Mouse (Mus musculus): ENCODE measurements around the gene Ccz1. TPM values are rescaled to one million over a fixed set of nuclear protein-coding genes. Genes with fewer than 3 reads are reported as not detected.

The Ccz1 gene
- polyA plus RNA-seq (2012; rRNA removed): 8.3 and 13.4 TPM in 2 replicates

DNA sequence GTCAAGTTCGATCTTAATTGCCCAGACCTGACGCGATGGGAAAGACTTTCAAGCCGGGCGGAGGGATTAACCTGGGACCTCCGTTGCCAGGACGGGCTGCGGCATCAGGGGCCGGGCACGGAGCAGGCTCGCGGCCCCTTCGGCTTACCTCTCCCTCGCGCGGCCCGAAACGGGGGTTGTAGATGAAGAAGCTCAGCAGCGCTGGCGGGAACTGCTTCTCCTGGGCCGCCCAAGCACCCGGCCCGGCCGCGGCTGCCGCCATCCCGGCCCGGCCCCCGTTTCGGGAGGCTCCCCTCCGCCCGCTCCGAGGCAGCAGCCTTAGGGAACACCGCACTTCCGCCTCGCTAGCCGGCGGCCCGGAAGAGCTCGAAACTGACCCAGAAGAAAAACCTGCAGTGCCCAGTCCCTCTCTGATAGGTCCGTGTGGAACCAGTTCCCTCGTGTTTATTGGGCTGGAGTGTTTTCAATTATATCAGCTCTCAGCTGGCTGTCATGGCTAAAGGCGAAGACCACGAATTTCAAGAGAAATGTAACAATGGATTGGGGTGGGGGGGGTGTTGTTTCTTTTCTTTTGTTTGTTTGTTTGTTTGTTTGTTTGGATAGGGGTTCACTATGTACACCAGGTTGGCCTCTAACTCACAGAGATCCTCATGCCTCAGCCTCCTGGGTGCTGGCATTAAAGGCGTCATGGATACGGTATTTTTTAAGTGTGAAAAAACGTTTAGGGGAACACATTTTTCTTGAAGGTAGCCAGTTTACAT is at the start of gene Ccz1:
Gene Ccz1, minus strand, starts transcription at position 327 of the 761 bp plus-strand sequence.
- peak; percentile 77 for DNase-seq
- Histone ChIP-seq H3K4me3 (replicated peaks; ENCODE audit: extremely low read depth, low read depth, low read length) (peak within 1 kb of the TSS; percentile 96), H3K4me1 (ENCODE audit: control insufficient read depth, insufficient read depth, low read length) (no peaks in the 10 kb centered on the region; the same call in 1 of the 2 replicates)
- 4% methylated on average over 47 of the region's 47 CpGs for WGBS
- TF ChIP-seq CTCF (IDR thresholded peaks at IDR 0.05; ENCODE audit: insufficient read depth, low read length) (no peak), POLR2A (IDR thresholded peaks at IDR 0.05; ENCODE audit: borderline replicate concordance, extremely low read depth, low read depth, low read length) (peak; percentile 62; the same call in 1 of the 2 replicates)

GRCm38 (mm10) chr5:144064093-144064492 is 49.4 kb upstream of the Ccz1 start:
- Histone ChIP-seq H3K4me3 (replicated peaks; ENCODE audit: extremely low read depth, low read depth, low read length) (no peak overlapping the region), H3K4me1 (ENCODE audit: control insufficient read depth, insufficient read depth, low read length) (peaks cover 4% of the 10 kb centered on the region; the same call in 1 of the 2 replicates)
- TF ChIP-seq CTCF (IDR thresholded peaks at IDR 0.05; ENCODE audit: insufficient read depth, low read length) (no peak), POLR2A (IDR thresholded peaks at IDR 0.05; ENCODE audit: borderline replicate concordance, extremely low read depth, low read depth, low read length) (no peak)
- WGBS: 73% methylated on average over 5 of the region's 5 CpGs
- no peak for DNase-seq

DNA sequence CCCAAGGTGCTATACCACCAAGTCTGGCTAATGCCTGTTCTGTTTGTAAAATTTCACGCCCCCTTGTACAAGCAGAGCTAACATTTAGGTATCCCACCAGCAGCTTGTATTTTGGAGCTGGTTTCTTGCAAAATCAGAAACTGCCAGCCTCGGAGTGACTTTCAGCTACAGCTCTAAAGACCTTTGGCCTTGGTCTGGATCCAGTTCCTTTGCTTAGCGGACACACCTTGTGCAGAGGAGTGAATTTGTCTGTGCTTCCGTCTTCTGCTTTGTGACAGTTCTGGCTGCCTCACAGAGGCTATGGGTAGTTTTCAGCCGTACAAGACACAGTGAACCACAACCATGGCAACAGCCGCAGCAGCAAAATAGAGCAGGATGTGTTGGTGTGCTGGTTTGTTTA is 39.7 kb upstream of the Ccz1 start:
- 80% methylated on average over 6 of the region's 6 CpGs for WGBS
- H3K4me3 ChIP-seq (replicated peaks; ENCODE audit: extremely low read depth, low read depth, low read length): no peak overlapping the region
- no peak for DNase-seq
- no peak for TF ChIP-seq POLR2A (IDR thresholded peaks at IDR 0.05; ENCODE audit: borderline replicate concordance, extremely low read depth, low read depth, low read length)
- no peak for TF ChIP-seq CTCF (IDR thresholded peaks at IDR 0.05; ENCODE audit: insufficient read depth, low read length)
- no peaks in the 10 kb centered on the region for H3K4me1 ChIP-seq (ENCODE audit: control insufficient read depth, insufficient read depth, low read length)

DNA sequence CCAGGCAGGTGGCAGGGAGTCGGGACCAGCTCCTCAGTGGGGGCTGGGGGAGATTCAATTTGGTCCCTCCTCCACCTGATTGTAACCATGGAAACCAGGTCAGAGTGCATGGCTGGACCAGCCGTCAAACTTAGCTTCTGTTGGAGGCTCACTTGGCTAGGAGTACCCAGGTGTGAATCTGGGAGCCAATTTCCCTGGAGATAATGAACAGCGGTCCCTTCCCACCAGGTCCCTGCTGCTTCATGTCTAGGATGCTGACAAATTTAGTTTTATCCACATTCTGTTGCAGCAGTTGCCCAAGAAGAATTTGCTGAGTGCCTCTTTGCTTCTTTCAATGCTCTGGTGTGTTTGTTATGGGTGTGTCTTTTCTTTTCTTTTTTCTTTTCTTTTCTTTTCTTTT is 38.8 kb upstream of the Ccz1 start:
- Histone ChIP-seq H3K4me3 (replicated peaks; ENCODE audit: extremely low read depth, low read depth, low read length) (no peak overlapping the region), H3K4me1 (ENCODE audit: control insufficient read depth, insufficient read depth, low read length) (no peaks in the 10 kb centered on the region)
- 38% methylated on average over 3 of the region's 3 CpGs for WGBS
- no peak for DNase-seq
- TF ChIP-seq POLR2A (IDR thresholded peaks at IDR 0.05; ENCODE audit: borderline replicate concordance, extremely low read depth, low read depth, low read length): no peak
- no peak for TF ChIP-seq CTCF (IDR thresholded peaks at IDR 0.05; ENCODE audit: insufficient read depth, low read length)

DNA sequence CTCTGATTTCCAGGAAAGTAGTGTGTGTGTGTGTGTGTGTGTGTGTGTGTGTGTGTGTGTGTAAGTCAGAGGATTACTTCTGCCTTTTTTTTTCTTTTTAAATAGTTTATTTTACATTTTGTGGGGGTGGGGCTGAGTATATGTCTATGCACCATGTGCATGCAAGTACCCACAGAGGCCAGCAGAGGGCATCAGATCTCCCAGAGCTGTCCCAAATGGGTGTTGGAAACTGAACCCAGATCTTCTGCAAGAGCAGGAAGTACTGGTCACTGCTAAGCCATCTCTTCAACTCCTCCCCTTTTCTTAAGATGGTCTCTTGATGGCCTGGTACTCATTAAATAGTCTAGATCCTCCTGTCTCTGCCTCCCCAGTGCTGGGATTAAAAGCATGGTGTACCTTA is 36.6 kb upstream of the Ccz1 start:
- no peak overlapping the region for H3K4me3 ChIP-seq (replicated peaks; ENCODE audit: extremely low read depth, low read depth, low read length)
- H3K4me1 ChIP-seq (ENCODE audit: control insufficient read depth, insufficient read depth, low read length): no peaks in the 10 kb centered on the region
- DNase-seq: no peak
- TF ChIP-seq CTCF (IDR thresholded peaks at IDR 0.05; ENCODE audit: insufficient read depth, low read length) (peak; percentile 45; the same call in 1 of the 2 replicates), POLR2A (IDR thresholded peaks at IDR 0.05; ENCODE audit: borderline replicate concordance, extremely low read depth, low read depth, low read length) (no peak)

DNA sequence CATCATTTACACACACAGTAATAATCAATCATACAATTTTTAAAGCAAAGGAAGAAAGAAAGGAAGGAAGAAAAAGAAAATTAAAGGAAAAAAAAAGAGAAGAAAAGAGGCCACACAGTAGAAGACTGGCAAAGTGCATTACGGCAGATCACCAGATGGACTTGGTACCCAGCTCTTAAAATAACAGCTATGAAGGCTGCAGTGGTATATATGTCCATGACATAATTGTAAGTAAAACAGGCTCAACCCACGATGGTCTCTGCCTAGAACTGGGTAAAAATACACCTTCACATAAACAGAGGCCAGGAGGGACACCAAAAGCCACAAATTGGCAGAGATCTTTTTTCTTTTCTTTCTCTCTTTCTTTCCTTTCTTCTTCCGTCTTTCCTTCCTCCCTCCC is 35.2 kb upstream of the Ccz1 start:
- no peaks in the 10 kb centered on the region for H3K4me1 ChIP-seq (ENCODE audit: control insufficient read depth, insufficient read depth, low read length)
- DNase-seq: no peak
- WGBS: 63% methylated on average over 3 of the region's 3 CpGs
- no peak overlapping the region for H3K4me3 ChIP-seq (replicated peaks; ENCODE audit: extremely low read depth, low read depth, low read length)
- TF ChIP-seq POLR2A (IDR thresholded peaks at IDR 0.05; ENCODE audit: borderline replicate concordance, extremely low read depth, low read depth, low read length): no peak
- TF ChIP-seq CTCF (IDR thresholded peaks at IDR 0.05; ENCODE audit: insufficient read depth, low read length): no peak

GRCm38 (mm10) chr5:144047324-144047723 is 32.6 kb upstream of the Ccz1 start:
- no peak for DNase-seq
- 62% methylated on average over 13 of the region's 13 CpGs for WGBS
- no peak overlapping the region for H3K4me3 ChIP-seq (replicated peaks; ENCODE audit: extremely low read depth, low read depth, low read length)
- H3K4me1 ChIP-seq (ENCODE audit: control insufficient read depth, insufficient read depth, low read length): no peaks in the 10 kb centered on the region
- no peak for TF ChIP-seq CTCF (IDR thresholded peaks at IDR 0.05; ENCODE audit: insufficient read depth, low read length)
- TF ChIP-seq POLR2A (IDR thresholded peaks at IDR 0.05; ENCODE audit: borderline replicate concordance, extremely low read depth, low read depth, low read length): no peak

GRCm38 (mm10) chr5:144043166-144043565 is 28.5 kb upstream of the Ccz1 start:
- no peak for TF ChIP-seq POLR2A (IDR thresholded peaks at IDR 0.05; ENCODE audit: borderline replicate concordance, extremely low read depth, low read depth, low read length)
- TF ChIP-seq CTCF (IDR thresholded peaks at IDR 0.05; ENCODE audit: insufficient read depth, low read length): no peak
- H3K4me3 ChIP-seq (replicated peaks; ENCODE audit: extremely low read depth, low read depth, low read length): no peak overlapping the region
- no peaks in the 10 kb centered on the region for H3K4me1 ChIP-seq (ENCODE audit: control insufficient read depth, insufficient read depth, low read length)
- no peak for DNase-seq
- 88% methylated on average over 11 of the region's 11 CpGs for WGBS

GRCm38 (mm10) chr5:144040720-144041364 is 26.2 kb upstream of the Ccz1 start:
- 39% methylated on average over 11 of the region's 11 CpGs for WGBS
- peak; percentile 78 for DNase-seq
- no peak overlapping the region for H3K4me3 ChIP-seq (replicated peaks; ENCODE audit: extremely low read depth, low read depth, low read length)
- no peak for TF ChIP-seq POLR2A (IDR thresholded peaks at IDR 0.05; ENCODE audit: borderline replicate concordance, extremely low read depth, low read depth, low read length)
- peak; percentile 95 for TF ChIP-seq CTCF (IDR thresholded peaks at IDR 0.05; ENCODE audit: insufficient read depth, low read length)
- no peaks in the 10 kb centered on the region for H3K4me1 ChIP-seq (ENCODE audit: control insufficient read depth, insufficient read depth, low read length)

DNA sequence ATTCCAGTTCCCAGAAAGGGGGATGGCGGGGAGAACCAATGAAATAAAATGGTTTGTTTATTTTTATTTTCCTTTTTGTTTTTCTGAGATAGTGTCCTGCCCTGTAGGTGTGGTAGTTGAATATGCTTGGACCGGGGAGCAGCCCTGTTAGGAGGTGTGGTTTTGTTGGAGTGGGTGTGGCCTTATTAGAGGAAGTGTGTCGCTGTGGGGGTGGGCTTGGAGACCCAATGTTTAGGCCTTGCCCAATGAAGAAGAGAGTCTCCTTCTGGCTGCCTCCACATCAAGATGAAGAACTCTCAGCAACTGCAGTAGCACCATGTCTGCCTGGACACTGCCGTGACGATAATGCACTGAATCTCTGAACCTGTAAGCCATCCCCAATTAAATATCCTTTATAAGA is 25.2 kb upstream of the Ccz1 start:
- WGBS: 87% methylated on average over 5 of the region's 5 CpGs
- no peak for DNase-seq

More for the DNA sequence above, 25.2 kb upstream of the Ccz1 start:
- TF ChIP-seq CTCF (IDR thresholded peaks at IDR 0.05; ENCODE audit: insufficient read depth, low read length) (no peak), POLR2A (IDR thresholded peaks at IDR 0.05; ENCODE audit: borderline replicate concordance, extremely low read depth, low read depth, low read length) (no peak)
- no peak overlapping the region for H3K4me3 ChIP-seq (replicated peaks; ENCODE audit: extremely low read depth, low read depth, low read length)
- no peaks in the 10 kb centered on the region for H3K4me1 ChIP-seq (ENCODE audit: control insufficient read depth, insufficient read depth, low read length)

Data from lung, adult 2 months (tissue).